Mouse (Mus musculus): Measurements from ENCODE around the gene Cdk1.
"Not testable (repeated sequence)": the region's sequence is repeated elsewhere in the genome, so short reads cannot be mapped to it uniquely, and the experiment has no call there.

The Cdk1 gene

DNA sequence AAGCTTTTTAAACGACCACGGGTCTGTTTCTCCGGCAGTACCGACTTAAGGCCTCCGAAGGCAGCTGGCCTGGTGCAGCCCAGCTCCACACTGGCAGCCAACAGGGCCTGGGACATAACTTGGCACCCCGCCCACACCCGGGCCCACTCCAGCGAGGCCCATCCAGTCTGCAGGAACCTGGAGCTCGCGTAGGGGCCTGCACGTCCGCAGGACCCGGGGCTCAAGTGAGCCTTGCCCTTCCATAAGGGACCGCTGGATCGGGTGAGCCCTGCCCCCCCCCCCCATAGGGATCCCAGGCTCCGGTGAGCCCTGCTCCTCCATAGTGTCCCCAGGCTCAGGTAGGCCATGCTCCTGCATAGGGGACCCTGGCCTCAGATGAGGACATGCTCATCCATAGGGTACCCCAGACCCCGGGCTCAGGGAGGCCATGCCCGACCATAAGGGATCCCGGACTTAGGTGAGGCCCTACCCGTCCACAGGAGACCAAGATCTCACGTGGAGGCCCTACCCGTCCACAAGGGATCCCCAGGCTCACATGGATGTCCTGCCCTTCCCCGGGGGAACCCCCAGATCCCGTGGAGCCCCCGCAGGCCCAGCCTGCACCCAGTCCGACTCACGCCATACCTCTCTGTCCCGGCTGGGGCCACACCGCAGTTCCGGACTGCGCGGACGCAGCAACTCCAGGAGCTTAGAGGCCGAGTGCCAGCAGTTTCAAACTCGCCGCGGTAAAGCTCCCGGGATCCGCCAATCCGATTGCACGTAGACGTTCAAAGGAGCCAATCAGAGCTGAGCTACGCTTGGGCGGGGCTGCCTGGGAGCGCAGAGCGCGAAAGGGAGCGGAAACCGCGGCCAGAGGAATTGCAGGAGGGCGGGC, at the start of gene Cdk1:
TSS of gene Cdk1 (minus strand) at position 727 of the 874 bp plus-strand sequence.
- DNase-seq (ENCODE audit: low read depth, low spot score) = peak; percentile 95

GRCm38 (mm10) chr10:69399814-69400385, 47.2 kb upstream of the Cdk1 start:
- DNase-seq (ENCODE audit: low read depth, low spot score) = no peak

GRCm38 (mm10) chr10:69398763-69399590, 46.2 kb upstream of the Cdk1 start, which contains the start of gene Ank3:
Gene Ank3 (plus strand): TSS chr10:69398773.
- DNase-seq (ENCODE audit: low read depth, low spot score) = no peak

- DNase-seq (ENCODE audit: low read depth, low spot score) = no peak
Observed at GRCm38 (mm10) chr10:69398197-69398762, 45.5 kb upstream of the Cdk1 start.

DNA sequence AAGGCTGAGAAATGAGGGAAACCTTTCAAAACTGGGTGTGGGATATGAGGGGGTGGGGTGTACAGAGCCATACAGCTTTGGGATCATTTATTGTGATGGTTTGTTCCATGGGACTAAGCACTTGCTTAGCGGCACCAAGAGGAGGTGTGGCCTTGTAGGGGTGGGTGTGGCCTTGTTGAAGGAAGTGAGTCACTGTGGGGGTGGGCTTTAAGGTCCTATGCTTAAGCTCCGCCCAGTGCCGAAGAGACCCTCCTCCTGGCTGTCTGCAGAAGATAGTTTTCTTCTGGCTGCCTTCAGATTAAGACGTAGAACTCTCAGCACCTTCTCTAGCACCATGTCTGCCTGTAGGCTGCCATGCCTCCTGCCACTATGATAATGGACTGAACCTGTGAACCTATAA, 36.8 kb upstream of the Cdk1 start:
- no peak for DNase-seq (ENCODE audit: low read depth, low spot score)

DNA sequence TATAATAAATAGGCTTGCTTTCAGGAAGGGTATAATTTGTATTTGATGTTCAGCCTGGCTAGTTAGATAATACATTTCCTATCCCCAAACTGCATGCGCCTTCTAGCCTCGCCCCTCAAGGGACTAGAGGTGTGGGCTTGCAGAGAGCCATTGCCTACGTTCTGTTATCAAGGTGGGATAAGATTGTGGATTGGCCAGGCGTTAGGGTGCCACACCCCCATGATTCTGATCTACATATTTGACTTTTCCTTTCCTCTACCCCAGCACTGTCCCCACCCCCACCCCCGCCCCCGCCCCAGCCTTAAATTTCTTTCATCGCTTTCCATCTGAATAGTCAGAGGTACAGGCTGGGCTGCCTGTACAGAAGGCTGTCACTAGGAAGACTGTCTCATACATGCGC, 34.0 kb upstream of the Cdk1 start:
- no peak for DNase-seq (ENCODE audit: low read depth, low spot score)

DNA sequence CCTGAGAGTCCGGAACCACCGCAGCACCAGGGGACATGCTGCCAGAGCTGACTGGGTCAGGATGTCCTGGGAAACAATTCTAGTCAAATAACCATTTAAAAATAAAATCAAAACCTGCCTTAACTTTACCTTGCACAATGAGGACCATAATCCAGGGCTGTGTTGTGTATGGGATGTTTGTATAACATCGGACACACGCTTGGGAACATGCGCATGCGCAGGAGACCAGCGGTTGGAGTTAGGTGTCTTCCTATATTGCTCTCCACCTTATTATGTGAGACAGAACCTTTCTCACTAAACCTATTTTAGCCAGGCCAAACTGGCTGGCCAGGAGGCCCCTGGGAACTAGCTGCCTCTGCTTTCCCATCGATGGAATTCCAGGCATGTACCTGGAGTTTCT, 32.4 kb upstream of the Cdk1 start:
- no peak for DNase-seq (ENCODE audit: low read depth, low spot score)

DNA sequence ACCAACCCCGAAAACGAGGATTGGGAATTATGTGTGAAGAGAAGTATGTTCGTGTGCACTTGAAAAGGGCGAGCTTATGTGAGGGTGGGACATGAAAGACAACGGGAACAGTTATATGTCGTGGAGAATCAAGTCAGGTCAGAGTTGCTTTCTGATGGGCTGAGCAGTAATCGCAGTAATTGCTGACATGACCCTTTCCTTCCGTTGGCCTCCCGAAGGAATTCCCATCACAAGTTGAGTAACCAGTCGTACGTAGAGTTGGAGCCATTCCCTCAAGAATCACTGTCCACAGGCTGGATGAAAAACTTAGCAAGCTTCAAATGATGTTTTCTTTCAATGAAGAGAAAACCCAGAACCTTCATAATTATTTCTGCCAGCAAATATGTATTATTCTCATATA, 31.9 kb upstream of the Cdk1 start:
- DNase-seq (ENCODE audit: low read depth, low spot score) = no peak

- no peak for DNase-seq (ENCODE audit: low read depth, low spot score)
Observed at GRCm38 (mm10) chr10:69383186-69383585, 30.4 kb upstream of the Cdk1 start.

DNA sequence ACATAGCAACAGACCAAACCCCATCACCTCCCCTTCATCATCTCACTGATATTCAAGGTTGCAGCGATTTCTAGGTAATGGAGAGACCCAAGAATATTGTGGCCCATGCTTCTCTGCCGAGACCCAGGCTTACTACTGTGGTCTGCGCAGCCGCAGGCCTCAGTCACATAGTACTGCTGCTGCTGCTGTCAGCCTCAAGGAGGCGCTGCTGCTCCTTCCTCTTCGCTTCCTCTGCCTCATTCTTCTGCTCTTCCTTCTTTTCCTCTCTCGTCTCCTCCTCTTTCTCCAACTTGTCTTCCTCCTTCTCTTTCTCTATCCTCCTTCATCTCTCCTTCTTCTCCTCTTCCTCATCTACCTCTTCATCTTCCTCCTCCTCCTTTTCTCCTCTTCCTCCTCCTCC, 22.4 kb upstream of the Cdk1 start:
- no peak for DNase-seq (ENCODE audit: low read depth, low spot score)

- no peak for DNase-seq (ENCODE audit: low read depth, low spot score)
Observed at GRCm38 (mm10) chr10:69373796-69374550, 21.2 kb upstream of the Cdk1 start.

DNA sequence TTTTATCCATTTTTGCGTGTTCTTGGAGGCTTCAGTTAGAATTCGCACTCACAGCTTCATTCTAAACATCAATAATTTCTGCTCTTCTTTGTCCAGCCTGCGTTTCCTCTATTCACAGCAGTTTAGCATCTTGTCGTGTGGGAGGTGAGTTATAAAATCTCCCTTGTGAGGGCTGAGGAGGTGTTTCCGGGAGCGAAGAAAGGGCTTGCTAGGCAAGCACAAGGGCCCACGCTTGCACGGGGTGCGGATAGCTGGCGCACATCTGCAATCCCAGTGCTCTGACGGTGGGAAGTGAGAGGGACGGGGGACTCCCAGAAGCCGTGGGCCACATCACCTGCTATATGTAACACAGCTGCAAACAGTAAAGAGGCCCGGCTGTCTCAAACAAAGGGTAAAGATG, 19.3 kb upstream of the Cdk1 start:
- no peak for DNase-seq (ENCODE audit: low read depth, low spot score)

DNA sequence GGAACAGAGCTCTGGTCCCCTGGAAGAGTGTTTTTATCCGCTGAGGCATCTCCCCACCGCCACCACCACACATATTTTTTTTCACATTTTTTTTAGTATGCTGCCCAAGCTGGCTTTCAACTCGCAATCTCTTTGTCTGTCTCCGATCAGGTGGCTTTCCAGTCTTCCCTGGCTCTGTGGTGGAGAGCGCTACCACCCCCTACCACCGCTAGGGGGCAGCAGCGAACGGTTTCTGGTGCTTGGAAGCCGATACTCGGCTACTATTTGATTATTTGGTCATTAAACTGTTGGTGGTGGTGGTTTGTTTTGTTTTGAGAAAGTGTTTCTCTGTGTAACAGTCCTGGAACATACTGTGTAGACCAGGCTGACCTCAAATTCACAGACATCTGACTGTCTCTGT, 18.7 kb upstream of the Cdk1 start:
- peak; percentile 46 for DNase-seq (ENCODE audit: low read depth, low spot score)

- no peak for DNase-seq (ENCODE audit: low read depth, low spot score)
Observed at GRCm38 (mm10) chr10:69369321-69369720, 16.6 kb upstream of the Cdk1 start.

DNA sequence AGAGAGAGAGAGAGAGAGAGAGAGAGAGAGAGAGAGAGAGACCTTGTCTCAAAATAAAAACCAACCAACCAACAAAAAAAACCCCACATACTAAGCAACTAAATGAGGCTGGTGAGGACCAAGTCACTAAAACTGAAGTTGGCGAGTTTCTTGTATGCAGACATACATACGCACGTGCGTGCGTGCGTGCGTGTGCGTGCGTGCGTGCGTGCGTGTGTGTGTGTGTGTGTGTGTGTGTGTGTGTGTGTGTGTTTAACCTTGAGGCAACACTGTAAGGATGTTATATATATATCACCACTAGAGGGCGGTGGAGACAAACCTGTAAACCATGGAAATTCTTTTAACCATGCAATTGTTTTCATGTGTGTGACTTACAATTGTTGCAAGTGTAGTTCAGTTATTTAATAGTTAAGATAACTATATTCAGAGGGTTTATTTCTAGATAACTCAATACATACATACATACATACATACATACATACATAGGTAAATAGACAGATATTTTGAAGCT, 14.2 kb upstream of the Cdk1 start:
- DNase-seq (ENCODE audit: low read depth, low spot score) = peak; percentile 24

DNA sequence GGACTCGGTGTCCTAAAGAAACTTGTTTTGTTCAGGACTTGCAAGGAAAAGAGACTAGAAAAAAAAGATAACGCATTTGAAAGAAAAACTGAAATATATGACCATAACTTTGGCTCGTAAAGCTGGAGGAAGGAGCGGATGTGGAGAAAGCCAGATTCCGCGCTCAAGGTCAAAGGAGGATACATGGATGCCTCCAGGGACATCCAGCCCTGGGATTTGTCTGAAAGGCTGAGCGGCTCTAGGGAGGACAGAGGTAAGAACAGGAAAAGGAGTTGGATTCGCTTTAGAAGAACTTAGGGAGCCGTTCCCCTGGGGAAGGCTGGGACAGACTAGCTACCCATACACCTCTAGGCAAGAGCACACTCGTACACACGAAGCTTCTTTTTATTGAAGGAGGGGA, 13.5 kb upstream of the Cdk1 start:
- no peak for DNase-seq (ENCODE audit: low read depth, low spot score)

DNA sequence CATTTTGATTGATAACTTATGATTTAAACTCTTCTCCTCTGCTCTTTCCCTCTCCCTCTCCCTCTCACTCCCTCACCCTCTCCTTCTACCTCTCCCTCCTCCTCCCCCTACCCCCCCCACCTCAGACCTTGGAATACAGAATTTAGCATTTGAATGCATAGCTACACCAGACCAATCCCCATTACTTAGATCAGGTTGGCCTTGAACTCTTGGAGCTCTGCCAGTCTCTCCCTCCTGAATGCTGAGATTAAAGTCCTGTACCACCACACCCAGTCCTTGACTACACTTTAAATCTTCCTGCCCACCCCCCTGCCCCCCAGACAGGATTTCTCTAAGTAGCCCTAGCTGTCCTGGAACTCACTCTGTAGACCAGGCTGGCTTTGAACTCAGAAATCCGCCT, 6.9 kb upstream of the Cdk1 start:
- DNase-seq (ENCODE audit: low read depth, low spot score) = no peak

- DNase-seq (ENCODE audit: low read depth, low spot score) = not testable (repeated sequence)
Observed at GRCm38 (mm10) chr10:69353086-69353479, 345 bp upstream of the Cdk1 start.

GRCm38 (mm10) chr10:69351842-69352211, 911 bp downstream of the Cdk1 start:
- DNase-seq (ENCODE audit: low read depth, low spot score) = no peak

DNA sequence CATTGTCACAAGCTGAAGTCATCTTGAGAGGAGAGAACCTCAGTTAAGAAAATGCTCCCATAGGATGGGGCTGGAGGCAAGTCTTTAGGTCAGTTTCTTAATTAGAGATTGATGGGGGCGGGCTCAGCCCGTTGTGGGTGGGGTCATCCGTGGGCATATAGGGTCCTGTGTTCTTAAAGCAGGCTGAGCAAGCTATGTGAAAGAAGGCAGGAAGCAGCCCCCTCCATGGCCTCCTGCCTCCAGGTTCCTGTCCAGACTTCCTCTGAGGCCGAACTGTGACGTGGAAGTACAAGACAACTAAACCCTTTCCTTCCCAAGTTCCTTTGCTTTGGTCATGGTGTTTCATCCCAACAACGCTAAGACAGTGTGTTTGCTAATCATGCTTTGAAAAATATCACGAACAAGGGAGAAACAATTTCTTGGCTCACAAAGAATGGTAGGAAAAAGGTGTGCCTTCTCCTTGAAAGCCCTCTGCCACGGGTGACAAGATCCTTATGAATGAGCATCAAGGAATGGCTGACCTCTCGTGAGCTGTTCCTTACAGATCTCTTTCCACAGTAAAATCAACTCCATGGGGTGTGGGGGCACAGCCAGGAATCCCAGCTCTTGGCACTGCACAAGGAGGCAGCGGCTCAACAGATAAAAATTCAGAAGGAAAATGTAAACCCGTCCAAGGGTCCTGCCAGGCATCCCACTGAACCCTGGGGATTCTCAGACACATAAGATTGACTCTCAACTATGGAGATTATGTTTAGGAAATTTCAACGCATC, 1.5 kb downstream of the Cdk1 start:
- no peak for DNase-seq (ENCODE audit: low read depth, low spot score)
